Comparison of ENCODE assay signal across 8 mouse cellular contexts in the genomic region with DNA sequence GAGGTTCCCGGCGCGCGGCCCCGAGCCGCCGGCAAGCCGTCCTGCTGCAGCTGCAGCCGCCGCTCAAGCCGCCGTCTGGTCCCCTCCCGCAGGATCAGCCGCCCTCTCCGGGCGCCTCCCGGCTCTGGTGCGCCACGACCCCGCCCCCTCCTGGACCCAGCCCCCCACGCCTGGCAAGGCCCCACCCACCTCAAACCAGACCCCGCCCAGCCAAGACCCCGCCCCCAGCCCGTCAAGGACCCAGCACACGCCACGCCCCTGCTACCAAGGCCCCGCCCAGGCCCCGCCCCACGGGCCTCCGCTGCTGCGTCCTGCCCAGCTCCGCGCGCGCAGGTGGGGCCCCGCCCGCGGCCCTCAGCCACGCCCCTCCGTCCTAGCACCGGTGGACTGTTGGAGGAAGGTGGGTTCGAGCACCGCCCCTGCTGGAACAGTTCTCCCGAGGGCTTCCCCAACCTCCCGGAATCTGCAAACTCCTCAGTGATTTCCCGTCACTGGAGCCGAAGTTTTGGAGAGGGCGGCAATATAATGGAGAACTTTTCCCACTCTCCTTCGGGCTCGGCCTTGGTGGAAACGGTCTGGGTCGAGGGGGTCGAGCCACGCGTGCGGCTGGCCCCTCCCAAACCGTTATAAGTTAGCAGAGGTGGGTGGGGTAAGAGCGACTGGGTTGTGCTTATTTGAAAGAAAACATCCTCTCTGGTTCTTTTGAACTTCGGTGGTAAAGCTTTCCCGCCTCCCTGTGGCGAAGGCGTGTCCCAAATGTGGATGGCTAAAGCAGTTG. TPM values are rescaled to one million over a fixed set of nuclear protein-coding genes. Genes with fewer than 3 reads are reported as not detected.
DNase-seq lines count a peak whose midpoint lies in the region; ATAC-seq lines count a peak whose summit lies in the region.

A gene (minus strand): TSS at position 158 of the 778 bp plus-strand sequence.

- whole genome bisulfite sequencing in intestine, embryonic 15.5 days: under 1% methylated on average over 59 of the region's 62 CpGs
- WGBS in midbrain, embryonic 10.5 days: under 1% methylated on average over 60 of the region's 62 CpGs

- H3K27ac ChIP-seq in intestine, embryonic 15.5 days: peak within 1 kb of the TSS; percentile 90
- H3K27ac ChIP-seq in midbrain, embryonic 10.5 days (replicated peaks): peak within 1 kb of the TSS; percentile 88

- intact Hi-C loops in gastrocnemius, postnatal 36 days (cut with DNase I): loop anchor here (5.0 kb wide), 2 partner anchors 41 to 64 kb away; no protein-coding TSS in a partner anchor
- intact Hi-C loops in left cerebral cortex, postnatal 36 days (cut with DNase I): no loop called here

- H3K4me2 ChIP-seq in intestine, embryonic 15.5 days (replicated peaks): peak within 1 kb of the TSS; percentile 76

- H3K9ac ChIP-seq in intestine, embryonic 15.5 days: peak within 1 kb of the TSS; percentile 94

- H3K36me3 ChIP-seq in intestine, embryonic 15.5 days: no peaks in the 10 kb centered on the region
- no peaks in the 10 kb centered on the region for H3K36me3 ChIP-seq in midbrain, embryonic 10.5 days

- peaks cover 28% of the 10 kb centered on the region for H3K4me1 ChIP-seq in intestine, embryonic 15.5 days (replicated peaks)
- peaks cover 60% of the 10 kb centered on the region for H3K4me1 ChIP-seq in midbrain, embryonic 10.5 days

- peak; percentile 100 for DNase-seq in adrenal gland, postnatal 10 days
- DNase-seq in embryo, embryonic 11.5 days (ENCODE audit: low read depth, low spot score): peak; percentile 91
- peak; percentile 92 to 94 for DNase-seq in gastrocnemius, postnatal 36 days
- peak; percentile 81 to 87 for DNase-seq in left cerebral cortex, postnatal 36 days (ENCODE audit: low spot score in 2 of 2)
- DNase-seq in midbrain, embryonic 10.5 days (ENCODE audit: low spot score): peak; percentile 99
- peak; percentile 72 to 83 for DNase-seq in right cerebral cortex, postnatal 36 days (ENCODE audit: low spot score in 2 of 2)
- DNase-seq in yolk sac, embryonic 10.5 days (ENCODE audit: low spot score): peak; percentile 99

- H3K4me3 ChIP-seq in intestine, embryonic 15.5 days (replicated peaks): peak within 1 kb of the TSS; percentile 85
- H3K4me3 ChIP-seq in midbrain, embryonic 10.5 days: peak within 1 kb of the TSS; percentile 70

- H3K9me3 ChIP-seq in intestine, embryonic 15.5 days: no peaks in the 10 kb centered on the region
- no peaks in the 10 kb centered on the region for H3K9me3 ChIP-seq in midbrain, embryonic 10.5 days (replicated peaks)

- peak; percentile 94 for ATAC-seq in intestine, embryonic 15.5 days

- H3K27me3 ChIP-seq in intestine, embryonic 15.5 days (replicated peaks): no peaks in the 10 kb centered on the region
- H3K27me3 ChIP-seq in midbrain, embryonic 10.5 days (ENCODE audit: low read depth, poor library complexity, severe bottlenecking): peaks cover 23% of the 10 kb centered on the region

RNA-seq across cellular contexts. Expression of the gene that starts here (rescaled TPM):
- total RNA-seq in adrenal gland, postnatal 10 days (2021): 10 to 100 TPM; 47.9 to 49.1 TPM
- 10 to 100 TPM; 38.5 to 41.2 TPM for total RNA-seq in gastrocnemius, postnatal 36 days (2021)
- polyA plus RNA-seq in intestine, embryonic 15.5 days (2015; fragmentation: Nextera tagmentation; extraction: Ambion mirVana): 23.5 and 26.0 TPM in 2 replicates
- 10 to 100 TPM; 30.8 to 47.3 TPM for total RNA-seq in left cerebral cortex, postnatal 36 days (2021)
- 7.2 and 7.8 TPM in 2 replicates for polyA plus RNA-seq in midbrain, embryonic 10.5 days (2016; fragmentation: Nextera tagmentation; extraction: Ambion mirVana)

Comparison
In these comparisons a context has a peak if more than half of its experiments do, and no peak if none do; other contexts are left out.
1. Peak in every context shown above with its lines: DNase-seq, ATAC-seq, H3K4me3 ChIP-seq and H3K27ac ChIP-seq.